Mouse (Mus musculus): ENCODE data around the gene Pax6.

GRCm38 (mm10) chr2:105726657-105727056, 58.0 kb downstream of the Pax6 start:
- TF ChIP-seq POLR2A (IDR thresholded peaks at IDR 0.05; ENCODE audit: low read depth, low read length) (no peak), CTCF (IDR thresholded peaks at IDR 0.05; ENCODE audit: extremely low read depth, insufficient read depth, insufficient read length, insufficient replicate concordance) (no peak)

Measured in spleen, adult 2 months (tissue).